Mouse (Mus musculus): ENCODE results near the gene Endou.

Endou gene

DNA sequence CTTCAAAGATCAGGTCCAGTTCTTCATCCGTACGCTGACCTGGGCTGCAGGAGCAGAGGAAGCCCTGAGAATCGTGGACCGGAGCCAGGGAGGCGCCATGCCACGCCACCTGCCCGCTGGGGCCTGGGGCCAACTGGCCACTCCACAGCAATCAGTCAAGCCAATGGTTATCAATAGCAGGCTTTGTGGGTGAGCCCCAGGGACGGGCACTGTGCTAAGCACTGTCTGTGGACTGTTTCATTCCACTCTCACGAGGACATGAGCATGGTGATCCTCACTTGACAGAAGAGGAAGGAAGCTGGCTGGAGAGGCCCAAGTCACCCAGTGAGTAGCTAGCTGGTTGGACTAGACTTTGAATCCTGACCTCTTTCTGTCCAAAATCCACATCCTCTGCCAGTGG is 28.9 kb upstream of the Endou start:
- in situ Hi-C loops (cut with MboI; ENCODE audit: unreplicated experiment in 2 of 2), result loop anchor here in 1 of 2 experiments (5.0 kb wide), 1 partner anchor 38 kb away; no protein-coding TSS in a partner anchor

- in situ Hi-C loops (cut with MboI; ENCODE audit: unreplicated experiment in 2 of 2), result no loop called here
Observed at GRCm38 (mm10) chr15:97755361-97755760, 24.2 kb upstream of the Endou start.

DNA sequence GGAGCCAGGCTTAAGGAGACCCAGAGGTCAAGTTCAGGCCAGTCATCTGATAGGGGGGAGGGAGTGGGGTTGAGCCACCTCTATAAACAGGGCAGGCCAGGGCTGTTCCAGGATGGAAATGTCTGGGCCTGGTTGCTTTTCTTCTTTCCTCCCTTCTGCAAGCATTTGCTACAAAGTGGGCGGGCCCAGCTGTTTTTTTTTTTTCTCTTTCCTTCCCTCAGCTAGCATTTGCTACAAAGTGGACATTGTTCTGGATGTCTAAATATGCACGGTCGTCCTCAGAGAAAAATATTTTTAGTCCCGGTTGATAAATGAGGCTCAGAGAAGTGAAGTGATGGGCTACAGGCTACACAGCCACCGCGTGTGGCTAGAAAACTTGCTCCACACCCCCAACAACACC is 23.3 kb upstream of the Endou start:
- in situ Hi-C loops (cut with MboI; ENCODE audit: unreplicated experiment in 2 of 2), result no loop called here

- in situ Hi-C loops (cut with MboI; ENCODE audit: unreplicated experiment in 2 of 2), result no loop called here
Observed at GRCm38 (mm10) chr15:97752491-97752890, 21.4 kb upstream of the Endou start.

DNA sequence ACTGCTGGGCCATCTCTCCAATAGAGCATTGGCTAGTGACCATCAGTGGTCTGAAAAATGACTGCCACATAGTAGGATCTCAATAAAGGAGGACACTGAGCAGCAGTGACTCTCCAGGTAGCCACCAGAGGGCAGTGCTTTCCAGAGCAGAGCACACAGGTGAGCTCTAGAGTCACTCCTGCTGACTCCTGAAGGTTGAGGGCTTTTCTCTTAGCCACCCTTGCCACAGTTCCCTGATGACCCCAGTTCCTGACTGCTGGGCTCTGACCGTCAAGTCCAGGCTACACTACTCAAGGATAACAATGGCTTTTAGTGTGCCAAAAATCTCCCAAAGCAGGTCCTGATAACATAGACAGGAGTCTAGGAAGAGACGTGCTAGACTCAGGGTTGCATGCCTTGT is 20.5 kb upstream of the Endou start:
- in situ Hi-C loops (cut with MboI; ENCODE audit: unreplicated experiment in 2 of 2), result no loop called here

GRCm38 (mm10) chr15:97750697-97751096 is 19.6 kb upstream of the Endou start:
- in situ Hi-C loops (cut with MboI; ENCODE audit: unreplicated experiment in 2 of 2), result no loop called here

GRCm38 (mm10) chr15:97749841-97750240 is 18.7 kb upstream of the Endou start:
- in situ Hi-C loops (cut with MboI; ENCODE audit: unreplicated experiment in 2 of 2), result no loop called here

DNA sequence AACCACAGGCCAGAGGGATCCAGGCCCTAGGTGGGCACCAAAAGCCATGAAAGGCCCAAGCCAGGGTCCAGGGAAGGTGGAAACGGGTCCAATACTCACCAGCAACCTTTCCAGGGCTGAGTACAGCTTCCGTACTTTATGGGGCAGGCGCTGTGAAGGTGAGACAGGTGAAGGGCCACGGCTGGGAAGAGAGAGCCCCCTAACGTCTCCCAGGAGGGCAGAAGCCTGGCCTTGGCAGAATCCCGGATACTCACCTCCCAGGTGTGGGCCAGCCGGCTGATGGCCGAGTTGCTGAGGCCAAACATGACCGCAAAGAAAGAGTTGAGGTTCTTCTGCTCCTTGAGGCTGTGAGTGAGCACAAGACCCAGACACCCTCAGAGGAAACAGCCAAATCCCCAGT is 18.3 kb upstream of the Endou start:
- in situ Hi-C loops (cut with MboI; ENCODE audit: unreplicated experiment in 2 of 2), result no loop called here

GRCm38 (mm10) chr15:97748964-97749363 is 17.8 kb upstream of the Endou start:
- in situ Hi-C loops (cut with MboI; ENCODE audit: unreplicated experiment in 2 of 2), result no loop called here

DNA sequence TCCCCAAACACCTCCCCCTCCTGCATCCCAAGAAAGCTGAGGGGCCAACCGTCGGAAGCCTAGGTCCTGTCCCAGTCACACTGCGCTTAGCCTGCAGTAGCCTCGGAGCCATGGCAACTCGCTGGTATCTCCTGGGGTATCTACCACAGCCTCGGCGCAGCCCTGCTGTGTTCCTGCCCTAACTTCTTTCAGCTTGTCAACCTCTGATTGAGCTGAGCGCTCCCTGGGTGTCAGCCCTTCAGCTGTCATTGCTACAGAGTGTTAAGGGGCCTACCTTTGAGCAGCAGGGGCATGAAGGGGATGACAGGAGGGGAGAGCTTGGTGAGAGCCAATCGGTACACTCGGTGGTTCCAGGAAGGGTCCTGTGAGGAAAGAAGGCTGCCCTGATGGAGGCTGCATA is 17.2 kb upstream of the Endou start:
- in situ Hi-C loops (cut with MboI; ENCODE audit: unreplicated experiment in 2 of 2), result no loop called here

- in situ Hi-C loops (cut with MboI; ENCODE audit: unreplicated experiment in 2 of 2), result no loop called here
Observed at GRCm38 (mm10) chr15:97747486-97747885, 16.3 kb upstream of the Endou start.

GRCm38 (mm10) chr15:97746748-97747147 is 15.6 kb upstream of the Endou start:
- in situ Hi-C loops (cut with MboI; ENCODE audit: unreplicated experiment in 2 of 2), result no loop called here

DNA sequence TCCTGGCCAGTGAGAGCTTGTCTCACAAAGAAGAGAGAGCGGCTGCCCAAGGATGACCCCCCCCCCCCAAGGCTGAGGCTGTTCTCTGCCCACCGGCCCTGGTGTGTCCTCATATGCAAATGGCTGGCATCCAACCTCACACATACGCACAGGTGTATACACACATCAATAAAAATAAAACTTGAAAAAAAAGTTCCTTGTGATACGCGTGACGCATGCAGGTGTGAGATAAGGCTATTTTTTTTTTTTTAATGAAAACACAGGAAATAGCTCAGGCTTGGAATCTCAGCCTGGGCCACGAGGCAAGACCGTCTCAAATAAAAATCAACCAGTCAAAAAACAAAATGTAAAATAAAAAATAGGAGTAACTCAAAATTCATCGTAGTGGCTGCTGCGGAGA is 15.1 kb upstream of the Endou start:
- in situ Hi-C loops (cut with MboI; ENCODE audit: unreplicated experiment in 2 of 2), result no loop called here

DNA sequence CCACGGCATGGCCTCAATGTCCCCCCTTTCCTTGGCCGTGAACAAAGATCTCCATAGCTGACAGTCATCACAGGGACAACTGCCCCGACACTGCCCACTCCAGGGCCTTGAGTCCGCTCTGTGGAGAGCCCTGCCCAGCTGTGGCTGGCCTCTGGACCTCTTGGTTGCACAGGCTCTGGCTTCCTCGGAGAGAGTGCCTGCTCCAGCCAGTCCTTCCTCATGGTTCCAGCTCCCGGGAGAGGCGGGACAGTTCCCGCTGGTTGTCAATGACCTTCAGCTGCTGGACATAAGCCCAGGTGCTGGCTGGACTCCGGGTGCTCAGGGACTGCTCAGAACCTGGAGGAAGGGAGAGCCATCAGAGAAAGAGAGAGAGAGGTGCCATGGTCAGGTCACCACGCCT is 14.2 kb upstream of the Endou start:
- in situ Hi-C loops (cut with MboI; ENCODE audit: unreplicated experiment in 2 of 2), result no loop called here

- in situ Hi-C loops (cut with MboI; ENCODE audit: unreplicated experiment in 2 of 2), result no loop called here
Observed at GRCm38 (mm10) chr15:97744930-97745329, 13.8 kb upstream of the Endou start.

- in situ Hi-C loops (cut with MboI; ENCODE audit: unreplicated experiment in 2 of 2), result no loop called here
Observed at GRCm38 (mm10) chr15:97743961-97744525, 12.9 kb upstream of the Endou start.

GRCm38 (mm10) chr15:97743210-97743609 is 12.1 kb upstream of the Endou start:
- in situ Hi-C loops (cut with MboI; ENCODE audit: unreplicated experiment in 2 of 2), result no loop called here

DNA sequence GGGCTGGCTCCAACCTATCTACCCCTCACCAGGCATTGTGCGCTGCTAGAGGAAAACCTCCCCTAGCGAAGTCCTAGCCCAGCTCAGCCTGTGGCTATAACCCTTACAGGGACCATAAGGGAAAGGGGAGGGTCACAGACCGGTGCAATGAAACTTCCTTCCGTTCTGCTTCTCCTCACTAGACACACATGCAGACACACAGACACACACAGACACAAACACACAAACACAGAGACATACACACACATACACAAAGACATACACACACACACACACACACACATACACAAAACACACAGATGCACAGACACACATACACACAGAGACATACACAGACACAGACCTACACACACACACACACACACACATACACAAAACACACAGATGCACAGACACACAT is 11.5 kb upstream of the Endou start:
- in situ Hi-C loops (cut with MboI; ENCODE audit: unreplicated experiment in 2 of 2), result no loop called here

DNA sequence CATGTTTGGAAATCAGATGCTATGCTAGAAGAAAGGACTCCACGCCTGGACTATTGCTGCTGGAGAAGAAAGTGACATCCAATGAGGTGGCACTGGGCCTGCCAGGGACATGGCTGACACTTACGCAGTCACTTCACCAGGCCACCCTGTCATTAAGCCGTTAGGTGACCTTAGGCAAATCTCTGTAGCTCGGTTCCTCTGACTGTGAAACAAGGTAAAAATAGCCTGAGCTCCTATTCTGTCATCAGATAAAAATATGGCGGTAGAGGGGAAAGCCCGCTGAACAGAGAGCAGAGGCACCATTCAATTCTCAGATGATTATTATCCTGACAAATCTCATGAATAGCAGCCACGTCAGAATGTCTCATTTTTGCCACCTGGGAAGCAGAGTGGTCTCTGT is 10.9 kb upstream of the Endou start:
- in situ Hi-C loops (cut with MboI; ENCODE audit: unreplicated experiment in 2 of 2), result no loop called here

DNA sequence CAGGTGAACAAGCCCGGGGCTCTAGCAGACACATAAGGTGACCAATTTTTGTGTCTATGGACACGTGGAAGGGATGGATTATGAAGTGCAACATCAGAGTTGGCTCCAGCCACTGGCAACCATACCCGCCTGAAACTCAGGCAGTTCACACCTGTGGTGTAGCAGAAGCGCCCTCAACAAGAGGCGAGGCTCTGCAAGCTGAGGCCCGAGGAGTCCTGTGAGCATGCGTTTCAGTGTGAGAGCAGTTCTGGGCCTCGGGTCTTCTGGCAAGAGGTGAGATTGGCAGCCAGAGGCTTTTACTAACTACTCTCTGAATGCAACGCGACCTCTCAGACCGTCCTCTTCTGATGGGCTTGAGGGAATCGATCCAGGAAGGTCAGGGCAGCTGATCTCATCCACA is 10.5 kb upstream of the Endou start:
- in situ Hi-C loops (cut with MboI; ENCODE audit: unreplicated experiment in 2 of 2), result no loop called here

DNA sequence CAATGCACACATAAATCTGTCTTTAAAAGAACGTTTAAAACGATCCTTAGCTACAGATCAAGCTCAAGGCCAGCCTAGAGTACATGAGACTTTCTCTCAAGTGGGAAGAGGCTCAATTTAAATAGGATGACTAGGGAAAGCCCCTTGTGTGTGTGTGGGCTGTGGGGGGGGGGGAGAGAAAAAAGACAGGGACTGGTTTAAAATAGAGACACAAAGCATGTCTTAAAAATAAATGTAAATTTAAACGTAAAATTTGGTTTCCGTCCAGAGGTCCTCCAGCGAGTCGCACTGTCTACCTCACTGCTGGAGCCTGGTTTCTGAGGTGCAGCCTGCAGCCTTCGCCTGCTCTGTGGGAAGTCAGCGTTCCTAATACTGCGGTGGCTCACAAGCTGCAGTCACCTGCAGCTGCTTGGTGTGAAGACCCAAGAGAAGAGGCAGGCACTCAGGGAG is 9.2 kb upstream of the Endou start:
- in situ Hi-C loops (cut with MboI; ENCODE audit: unreplicated experiment in 2 of 2), result no loop called here

DNA sequence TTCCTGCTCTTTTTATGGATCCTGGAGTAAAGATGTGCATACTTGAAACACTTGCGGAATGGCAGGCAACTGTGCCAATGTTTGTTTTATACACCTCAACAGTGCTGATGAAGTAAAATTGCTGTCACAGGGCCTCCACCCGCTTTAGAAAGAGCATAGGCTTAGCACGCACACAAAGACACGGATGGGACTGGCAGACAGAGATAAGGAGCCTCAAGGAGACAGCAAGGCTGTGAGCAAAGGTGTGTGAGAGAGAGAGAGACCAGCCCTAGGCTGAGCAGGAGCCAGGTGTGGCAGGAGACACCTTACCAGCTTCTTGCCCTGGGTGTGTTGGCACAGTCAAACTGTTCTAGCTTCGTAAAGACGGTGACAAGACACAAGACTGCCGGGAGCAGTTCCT is 7.8 kb upstream of the Endou start:
- in situ Hi-C loops (cut with MboI; ENCODE audit: unreplicated experiment in 2 of 2), result no loop called here

GRCm38 (mm10) chr15:97731988-97732387 is 849 bp upstream of the Endou start:
- in situ Hi-C loops (cut with MboI; ENCODE audit: unreplicated experiment in 2 of 2), result no loop called here
